Comparison of ENCODE assay signal across 8 mouse cellular contexts in genomic region chr1:155082158-155082964, GRCm38 (mm10). TPM values are rescaled to one million over a fixed set of nuclear protein-coding genes. Genes with fewer than 3 reads are reported as not detected.
DNase-seq lines count a peak whose midpoint lies in the region; ATAC-seq and TF ChIP-seq lines count a peak whose summit lies in the region.

No protein-coding gene starts in this region.

- no peaks in the 10 kb centered on the region for H3K9me3 ChIP-seq in forebrain, embryonic 16.5 days (ENCODE audit: control insufficient read depth, low read length)
- H3K9me3 ChIP-seq in limb, embryonic 12.5 days: no peaks in the 10 kb centered on the region
- H3K9me3 ChIP-seq in neural tube, embryonic 13.5 days: no peaks in the 10 kb centered on the region

- H3K4me2 ChIP-seq in forebrain, embryonic 16.5 days (ENCODE audit: low read length): peak overlapping the region; percentile 75
- peak overlapping the region; percentile 71 for H3K4me2 ChIP-seq in limb, embryonic 12.5 days
- H3K4me2 ChIP-seq in neural tube, embryonic 13.5 days: peak overlapping the region; percentile 63

- peak overlapping the region; percentile 79 for H3K9ac ChIP-seq in forebrain, embryonic 16.5 days (replicated peaks; ENCODE audit: low read depth, low read length)
- H3K9ac ChIP-seq in limb, embryonic 12.5 days (replicated peaks): peak overlapping the region; percentile 69
- peak overlapping the region; percentile 76 for H3K9ac ChIP-seq in neural tube, embryonic 13.5 days

- no peak overlapping the region; the same call in 1 of the 2 replicates for H3K27ac ChIP-seq in spleen, adult 2 months (ENCODE audit: insufficient read depth, low read length)
- H3K27ac ChIP-seq in forebrain, embryonic 16.5 days (ENCODE audit: low read length): peak overlapping the region; percentile 98
- peak overlapping the region; percentile 99 for H3K27ac ChIP-seq in limb, embryonic 12.5 days
- peak overlapping the region; percentile 99 for H3K27ac ChIP-seq in neural tube, embryonic 13.5 days (replicated peaks)

- 19% methylated on average over 11 of the region's 11 CpGs for WGBS in spleen, adult 2 months
- WGBS in forebrain, embryonic 16.5 days: 2% methylated on average over 11 of the region's 11 CpGs
- 7% methylated on average over 11 of the region's 11 CpGs for WGBS in limb, embryonic 12.5 days
- WGBS in neural tube, embryonic 13.5 days: 2% methylated on average over 11 of the region's 11 CpGs

- ATAC-seq in forebrain, embryonic 16.5 days: no peak
- no peak; the same call in 1 of the 2 replicates for ATAC-seq in limb, embryonic 12.5 days (ENCODE audit: insufficient number of reproducible peaks, insufficient read depth, low FRiP score, low TSS enrichment, low read depth)
- ATAC-seq in neural tube, embryonic 13.5 days (ENCODE audit: low read depth): no peak
- no peak for ATAC-seq in granulocyte monocyte progenitor cell, adult 5-6 weeks (replicated peaks; ENCODE audit: poor library complexity, severe bottlenecking)

- H3K27me3 ChIP-seq in spleen, adult 2 months (ENCODE audit: control insufficient read depth, insufficient read depth, low read length): no peaks in the 10 kb centered on the region
- H3K27me3 ChIP-seq in forebrain, embryonic 16.5 days (replicated peaks; ENCODE audit: control insufficient read depth, insufficient read depth, low read length): no peaks in the 10 kb centered on the region
- no peaks in the 10 kb centered on the region for H3K27me3 ChIP-seq in limb, embryonic 12.5 days
- no peaks in the 10 kb centered on the region for H3K27me3 ChIP-seq in neural tube, embryonic 13.5 days

- TF ChIP-seq CTCF in spleen, adult 2 months (IDR thresholded peaks at IDR 0.05; ENCODE audit: extremely low read depth, insufficient read depth, insufficient read length, insufficient replicate concordance): no peak

- H3K4me1 ChIP-seq in spleen, adult 2 months (ENCODE audit: control insufficient read depth, insufficient read depth, insufficient read length): peaks cover 30% of the 10 kb centered on the region
- peaks cover 50% of the 10 kb centered on the region for H3K4me1 ChIP-seq in forebrain, embryonic 16.5 days (replicated peaks; ENCODE audit: control insufficient read depth, insufficient read depth, low read length)
- peaks cover 70% of the 10 kb centered on the region for H3K4me1 ChIP-seq in limb, embryonic 12.5 days (replicated peaks)
- H3K4me1 ChIP-seq in neural tube, embryonic 13.5 days (replicated peaks): peaks cover 76% of the 10 kb centered on the region

- H3K36me3 ChIP-seq in spleen, adult 2 months (ENCODE audit: control insufficient read depth, insufficient read depth, low read length): no peaks in the 10 kb centered on the region
- H3K36me3 ChIP-seq in forebrain, embryonic 16.5 days (ENCODE audit: control insufficient read depth, insufficient read depth): no peaks in the 10 kb centered on the region
- no peaks in the 10 kb centered on the region for H3K36me3 ChIP-seq in limb, embryonic 12.5 days
- H3K36me3 ChIP-seq in neural tube, embryonic 13.5 days: no peaks in the 10 kb centered on the region

- no peak for DNase-seq in spleen, adult 2 months (ENCODE audit: low read depth in 1 of 2, low spot score in 2 of 2)
- DNase-seq in spleen, postnatal 14 days (ENCODE audit: low spot score in 2 of 2): no peak
- DNase-seq in natural killer cell, adult 2 months (ENCODE audit: low spot score in 2 of 2): no peak
- DNase-seq in urinary bladder, postnatal 36 days (ENCODE audit: low spot score in 2 of 2): no peak

- H3K4me3 ChIP-seq in spleen, adult 2 months (ENCODE audit: extremely low read depth, insufficient read depth, insufficient read length): peak overlapping the region; percentile 63; the same call in 1 of the 2 replicates
- H3K4me3 ChIP-seq in forebrain, embryonic 16.5 days (replicated peaks; ENCODE audit: low read length): peak overlapping the region; percentile 50
- H3K4me3 ChIP-seq in limb, embryonic 12.5 days (replicated peaks): peak overlapping the region; percentile 44
- peak overlapping the region; percentile 41 for H3K4me3 ChIP-seq in neural tube, embryonic 13.5 days

- TF ChIP-seq POLR2A in spleen, adult 2 months (IDR thresholded peaks at IDR 0.05; ENCODE audit: low read depth, low read length): no peak

RNA-seq across cellular contexts. Expression of gene Ier5, which starts 17.1 kb away (rescaled TPM):
- 47.7 and 82.0 TPM in 2 replicates for polyA plus RNA-seq in spleen, adult 2 months (2012; rRNA removed)
- 9.3 and 12.6 TPM in 2 replicates for polyA plus RNA-seq in forebrain, embryonic 16.5 days (2015; fragmentation: Nextera tagmentation; extraction: Ambion mirVana)
- 15.8 and 16.1 TPM in 2 replicates for polyA plus RNA-seq in limb, embryonic 12.5 days (2016; fragmentation: Nextera tagmentation; extraction: Ambion mirVana)
- polyA plus RNA-seq in neural tube, embryonic 13.5 days (2015; fragmentation: Nextera tagmentation; extraction: Ambion mirVana): 7.5 and 7.9 TPM in 2 replicates
- total RNA-seq in granulocyte monocyte progenitor cell, adult 5-6 weeks (2014; fragmentation: Nextera tagmentation): 0.32 and 2.9 TPM in 2 replicates
- total RNA-seq in granulocyte monocyte progenitor cell, adult 5-6 weeks (2017): 3.2 and 4.4 TPM in 2 replicates
